Mouse (Mus musculus): ENCODE results near the gene Nab2.
A peak's percentile ranks its signal among the peaks of the same experiment; 100 is the strongest.

The Nab2 gene

GRCm38 (mm10) chr10:127668093-127669050 is at the start of gene Nab2:
TSS of gene Nab2 (minus strand) at chr10:127668568.
- DNase-seq (ENCODE audit: low spot score), result peak; percentile 49

DNA sequence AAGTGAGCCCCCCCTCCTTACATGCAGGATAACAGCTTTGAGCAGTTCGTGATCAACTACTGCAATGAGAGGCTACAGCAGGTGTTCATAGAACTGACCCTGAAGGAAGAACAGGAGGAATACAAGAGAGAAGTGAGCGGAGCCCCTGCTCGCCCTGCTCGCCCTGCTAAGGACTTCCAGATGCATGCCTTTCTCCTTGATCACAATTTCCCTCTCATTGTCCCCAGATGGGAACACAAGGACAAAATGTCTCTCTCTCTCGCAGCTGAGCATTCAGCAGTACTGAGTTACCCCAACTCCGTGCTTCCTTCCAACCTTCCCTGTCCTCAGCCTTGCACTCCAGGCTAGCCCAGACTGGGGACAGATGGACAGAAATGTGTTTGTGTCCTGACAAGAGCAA is 44.4 kb upstream of the Nab2 start:
- DNase-seq (ENCODE audit: low spot score), result no peak

GRCm38 (mm10) chr10:127710331-127710730 is 42.0 kb upstream of the Nab2 start:
- no peak for DNase-seq (ENCODE audit: low spot score)

DNA sequence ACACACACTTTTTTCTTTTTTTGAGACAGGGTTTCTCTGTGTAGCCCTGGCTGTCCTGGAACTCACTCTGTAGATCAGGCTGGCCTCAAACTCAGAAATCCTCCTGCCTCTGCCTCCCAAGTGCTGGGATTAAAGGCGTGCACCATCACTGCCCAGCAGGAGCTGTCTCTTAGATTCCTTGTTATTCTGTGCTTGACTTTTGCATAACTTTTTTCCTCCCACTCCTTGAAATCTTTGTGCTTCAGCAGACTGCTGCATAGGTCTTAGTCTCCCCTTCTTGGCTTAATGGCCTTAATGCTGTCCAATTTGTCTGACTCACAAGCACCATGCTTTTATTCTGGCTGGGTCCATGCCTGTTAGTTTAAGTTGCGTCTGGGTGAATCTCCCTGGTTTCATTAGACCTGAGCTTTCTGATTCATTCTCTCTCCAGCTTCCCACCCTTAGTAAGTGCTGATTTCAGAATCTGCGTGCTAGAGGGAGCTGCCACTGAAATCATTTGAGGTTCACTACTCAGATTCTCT is 40.5 kb upstream of the Nab2 start:
- no peak for DNase-seq (ENCODE audit: low spot score)

- no peak for DNase-seq (ENCODE audit: low spot score)
These were observed 39.4 kb upstream of the Nab2 start for GRCm38 (mm10) chr10:127707721-127708120.

DNA sequence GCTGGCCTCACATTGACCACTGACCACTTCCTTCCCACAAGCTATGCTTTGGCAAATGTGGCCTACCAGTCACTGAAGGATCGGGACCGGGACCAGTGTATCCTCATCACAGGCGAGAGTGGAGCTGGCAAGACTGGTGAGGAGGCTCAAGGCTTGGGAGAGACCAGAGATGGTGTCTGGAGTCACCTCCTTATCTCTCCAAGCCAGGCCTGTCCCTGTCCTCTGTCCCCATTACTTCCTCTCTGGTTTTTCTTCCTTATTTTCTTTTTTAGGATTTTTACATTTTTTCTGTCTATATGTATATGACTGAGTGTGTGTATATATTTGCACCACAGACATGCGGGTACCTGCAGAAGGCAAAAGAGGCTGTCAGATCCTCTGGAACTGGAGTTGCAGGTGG is 37.4 kb upstream of the Nab2 start:
- DNase-seq (ENCODE audit: low spot score), result no peak

GRCm38 (mm10) chr10:127704766-127705220 is 36.4 kb upstream of the Nab2 start, which contains the start of gene Myo1a:
TSS of gene Myo1a (plus strand) at chr10:127705170.
- DNase-seq (ENCODE audit: low spot score), result no peak

GRCm38 (mm10) chr10:127704293-127704692 is 35.9 kb upstream of the Nab2 start:
- DNase-seq (ENCODE audit: low spot score), result no peak

DNA sequence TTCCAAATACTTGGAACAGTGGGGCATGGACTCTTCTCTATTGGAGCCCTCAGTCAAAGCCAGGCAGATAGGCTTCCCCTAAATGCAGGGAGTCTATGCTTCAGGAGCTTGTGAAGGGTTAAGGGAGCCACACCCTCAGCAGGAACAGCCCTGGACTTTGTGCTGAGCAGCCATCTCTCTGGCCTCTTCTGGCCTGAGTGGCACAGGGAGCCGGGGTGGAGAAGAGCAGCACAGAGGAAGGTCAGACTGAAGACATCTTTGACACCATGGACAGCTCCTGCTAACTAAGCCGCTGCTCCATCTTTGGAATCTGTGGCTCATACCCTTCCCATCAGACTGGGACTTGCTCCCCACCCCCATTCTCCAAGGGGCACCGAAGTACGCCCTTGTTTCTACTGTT is 34.9 kb upstream of the Nab2 start:
- no peak for DNase-seq (ENCODE audit: low spot score)

DNA sequence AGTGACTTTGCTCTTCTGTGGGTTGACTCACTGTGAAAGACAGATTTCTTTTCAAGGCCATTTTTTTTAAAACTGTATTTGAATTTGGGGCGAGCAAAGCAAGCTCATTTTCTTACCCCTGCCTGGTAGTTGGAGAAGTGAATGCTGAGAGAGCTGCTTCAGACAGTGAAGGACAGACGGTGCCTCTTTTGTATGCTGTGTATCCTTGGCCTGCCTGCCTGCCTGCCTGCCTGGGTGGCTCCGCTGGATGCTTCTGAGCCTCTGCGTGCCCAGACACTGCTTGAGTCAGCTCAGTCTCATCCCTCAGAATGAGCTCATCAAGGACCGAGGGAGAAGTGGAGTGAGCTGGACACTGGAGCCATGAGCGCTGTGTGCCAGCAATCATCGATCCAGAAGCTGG is 30.6 kb upstream of the Nab2 start:
- DNase-seq (ENCODE audit: low spot score), result no peak

- DNase-seq (ENCODE audit: low spot score), result no peak
These were observed 27.4 kb upstream of the Nab2 start for GRCm38 (mm10) chr10:127695775-127696174.

DNA sequence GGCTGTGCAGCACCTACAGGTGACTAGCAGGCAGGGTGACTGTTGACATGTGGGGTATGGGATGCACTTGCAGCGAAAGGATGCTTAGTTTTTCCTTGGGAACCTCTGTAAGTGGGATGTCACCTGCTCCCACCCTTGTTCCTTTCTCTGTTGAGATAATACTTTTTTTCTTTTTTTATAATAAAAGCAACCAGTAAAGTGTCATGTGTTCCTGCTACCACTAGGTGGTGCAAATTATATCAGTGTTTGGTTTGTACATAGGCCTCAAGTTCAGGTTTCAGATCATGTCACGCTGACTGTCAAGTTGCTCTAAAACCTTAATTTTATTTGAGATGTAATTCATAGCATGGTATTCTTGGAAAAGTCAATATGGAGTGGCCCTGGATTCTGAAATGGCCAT is 26.3 kb upstream of the Nab2 start:
- DNase-seq (ENCODE audit: low spot score), result no peak

DNA sequence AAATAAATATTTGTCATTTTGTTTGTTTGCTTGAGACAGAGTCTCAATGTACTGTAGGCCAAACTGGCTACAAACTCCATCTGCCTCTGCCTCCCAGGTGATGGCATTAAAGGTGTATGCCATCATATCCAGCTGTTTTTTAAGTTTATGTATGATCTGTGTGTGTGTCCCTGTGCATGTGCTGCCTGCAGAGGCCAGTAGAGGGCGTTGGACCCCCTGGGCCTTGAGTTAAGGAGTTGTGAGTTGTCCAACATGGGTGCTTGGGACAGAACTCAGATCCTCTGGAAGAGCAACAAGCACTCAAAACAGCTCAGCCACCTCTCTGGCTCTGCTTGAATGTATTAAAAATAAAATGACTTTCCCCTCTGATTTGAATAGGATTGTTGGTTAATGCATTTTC is 22.7 kb upstream of the Nab2 start:
- no peak for DNase-seq (ENCODE audit: low spot score)

- no peak for DNase-seq (ENCODE audit: low spot score)
These were observed 14.5 kb upstream of the Nab2 start for GRCm38 (mm10) chr10:127682886-127683285.

GRCm38 (mm10) chr10:127679881-127680280 is 11.5 kb upstream of the Nab2 start:
- no peak for DNase-seq (ENCODE audit: low spot score)

DNA sequence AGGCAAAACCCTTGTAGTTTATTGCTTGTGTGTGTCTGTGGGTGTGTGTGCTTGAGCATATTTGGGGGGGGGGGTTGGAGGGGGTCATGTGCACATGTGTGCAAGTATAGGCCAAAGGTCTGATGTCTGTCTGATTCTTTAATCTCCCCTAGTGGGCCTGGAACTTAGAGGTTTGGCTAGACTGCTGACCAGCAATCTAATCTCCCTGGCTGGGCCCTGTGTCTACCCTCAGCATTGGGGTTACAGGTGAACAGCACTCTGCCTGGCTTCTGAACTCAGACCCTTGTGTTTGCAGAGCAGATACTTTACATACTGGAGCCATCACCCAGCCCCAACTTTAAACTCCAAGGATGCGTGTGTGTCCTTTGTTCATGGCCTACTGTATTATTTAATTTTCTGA is 10.8 kb upstream of the Nab2 start:
- no peak for DNase-seq (ENCODE audit: low spot score)

DNA sequence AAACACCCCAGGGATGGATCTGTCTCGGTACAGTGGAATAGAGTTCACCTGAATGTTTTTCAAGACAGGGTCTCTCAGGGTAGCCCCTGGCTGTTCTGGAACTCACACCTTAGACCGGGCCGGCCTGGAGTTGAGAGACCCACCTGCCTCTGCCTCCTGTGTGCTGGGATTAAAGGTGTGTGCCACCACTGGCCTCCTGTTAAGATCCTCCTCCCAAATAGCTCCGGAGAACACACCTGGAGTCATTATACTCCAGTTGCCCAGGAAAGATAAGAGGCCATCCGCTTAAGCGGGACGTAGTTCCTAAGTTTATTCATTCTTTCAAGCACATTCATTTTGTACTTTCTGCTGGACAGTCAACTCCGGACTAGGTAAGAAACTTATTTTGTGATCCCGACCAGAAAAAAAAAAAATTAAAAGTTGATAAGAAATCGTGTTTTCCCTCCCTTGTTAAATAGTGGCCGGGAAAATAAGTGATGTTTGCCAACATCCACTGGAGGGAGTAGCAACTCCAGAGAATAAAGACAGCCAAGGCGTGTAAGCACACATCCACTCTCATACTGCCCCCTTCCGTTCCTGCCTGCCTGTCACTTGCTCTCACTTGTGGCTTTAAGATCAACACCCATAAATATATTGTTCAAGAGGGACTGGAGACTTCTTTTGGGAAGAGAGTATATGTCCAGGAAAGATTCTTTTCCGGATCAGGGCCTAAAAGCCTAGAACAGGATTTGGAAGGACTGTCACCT is 9.4 kb upstream of the Nab2 start:
- DNase-seq (ENCODE audit: low spot score), result peak; percentile 77

DNA sequence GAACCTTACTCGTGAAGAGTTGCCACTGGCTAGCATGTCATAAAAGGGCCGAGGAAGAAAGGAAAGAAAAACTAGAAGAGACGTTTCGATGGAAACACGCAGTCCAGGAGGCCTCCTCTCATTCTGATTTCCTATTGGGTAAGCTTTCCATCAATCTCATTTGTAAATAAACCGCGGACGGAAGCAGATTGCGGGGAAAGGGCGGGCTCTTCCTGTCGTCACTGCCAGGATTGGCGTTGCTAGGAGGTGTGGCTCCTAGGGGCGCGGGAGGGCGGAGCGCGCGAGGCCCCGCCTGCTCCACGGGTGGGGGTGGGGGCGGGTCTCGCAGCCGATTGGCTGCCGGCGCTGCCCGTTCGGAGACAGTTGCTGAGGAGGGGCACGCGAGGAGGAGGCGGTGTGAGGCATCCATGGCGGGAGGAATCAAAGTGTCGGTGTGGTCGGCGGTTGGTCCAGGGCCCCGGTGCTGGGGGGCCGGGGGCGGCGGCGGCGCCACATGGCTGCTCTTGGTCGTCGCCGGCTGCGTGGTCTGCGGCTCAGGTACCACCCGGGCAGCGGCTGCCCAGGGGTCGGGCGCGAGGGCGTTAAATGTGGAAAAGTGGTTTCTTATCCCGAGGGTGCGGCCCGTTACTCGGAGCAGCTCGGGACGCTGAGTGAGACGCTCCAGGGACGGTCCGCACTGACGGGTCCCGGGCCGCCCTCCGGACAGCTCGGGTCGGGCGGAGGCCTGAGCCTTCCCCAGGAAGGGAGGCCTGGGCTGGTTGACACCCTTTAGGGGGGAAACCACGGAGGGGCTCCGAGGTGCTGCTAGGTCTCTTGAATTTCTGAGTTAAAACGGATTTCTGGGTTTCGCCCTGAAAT is 8.6 kb upstream of the Nab2 start:
- peak; percentile 98 for DNase-seq (ENCODE audit: low spot score)

DNA sequence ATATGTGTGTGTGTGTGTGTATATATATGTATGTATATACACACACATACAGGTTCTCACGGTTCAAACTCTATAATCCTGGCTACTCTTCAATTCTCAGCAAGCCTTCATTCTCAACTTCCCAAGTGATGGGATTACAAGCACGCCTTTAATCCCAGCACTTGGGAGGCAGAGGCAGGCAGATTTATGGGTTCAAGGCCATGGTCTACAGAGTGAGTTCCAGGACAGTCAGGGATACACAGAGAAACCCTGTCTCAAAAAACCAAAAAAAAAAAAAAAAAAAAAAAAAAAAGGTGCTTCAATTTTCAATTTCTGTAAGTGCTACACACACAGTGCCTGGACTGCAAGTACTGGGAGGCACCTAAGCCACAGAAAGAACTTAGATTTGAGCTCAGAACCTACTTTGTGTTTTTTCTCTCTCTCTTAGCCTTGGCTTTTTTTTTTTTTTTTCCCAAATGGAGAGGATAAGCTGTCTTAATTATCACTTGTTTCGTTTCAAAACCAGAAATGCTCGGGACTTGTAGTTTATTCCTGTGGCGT is 7.6 kb upstream of the Nab2 start:
- no peak for DNase-seq (ENCODE audit: low spot score)

GRCm38 (mm10) chr10:127674794-127675522 is 6.6 kb upstream of the Nab2 start:
- DNase-seq (ENCODE audit: low spot score), result peak; percentile 74
